Mouse (Mus musculus) kidney, embryonic 16.5 days (tissue): Measurements from ENCODE around the gene Wwc1. TPM values are rescaled to one million over a fixed set of nuclear protein-coding genes. Genes with fewer than 3 reads are reported as not detected.

Source experiments
- ATAC-seq: fragments of 200-750 bp; cut with Nextera tagmentation; 2 replicates; pipeline ENCODE4 v1.8.0; 2017; ENCODE audit warnings: moderate TSS enrichment; ENCODE audit not compliant: low FRiP score, low TSS enrichment
- H3K27ac ChIP-seq: fragments of 300-500 bp; sonication (generic); 2 replicates; pipeline ENCODE4 v1.5.1; 2014; ENCODE audit warnings: low read length
- H3K27me3 ChIP-seq: fragments of 300-500 bp; sonication (generic); 2 replicates; pipeline ENCODE4 v1.6.1; 2014; ENCODE audit warnings: low read length, control low read depth, mixed read lengths; ENCODE audit not compliant: insufficient read depth
- H3K36me3 ChIP-seq: fragments of 300-500 bp; sonication (generic); 2 replicates; pipeline ENCODE4 v1.6.1; 2014; ENCODE audit warnings: low read length, control low read depth, mixed read lengths; ENCODE audit not compliant: insufficient read depth
- H3K4me1 ChIP-seq: fragments of 300-500 bp; sonication (generic); 2 replicates; pipeline ENCODE4 v1.6.1; 2014; ENCODE audit warnings: low read length, control low read depth, mixed read lengths; ENCODE audit not compliant: insufficient read depth
- H3K4me2 ChIP-seq: fragments of 300-500 bp; sonication (generic); replicated peaks from 2 replicates; pipeline ENCODE4 v1.6.1; 2014; ENCODE audit warnings: low read depth, low read length
- H3K4me3 ChIP-seq: fragments of 300-500 bp; sonication (generic); 2 replicates; pipeline ENCODE4 v1.5.1; 2014; ENCODE audit warnings: mild to moderate bottlenecking, low read length
- H3K9ac ChIP-seq: fragments of 300-500 bp; sonication (generic); replicated peaks from 2 replicates; pipeline ENCODE4 v1.6.1; 2014; ENCODE audit warnings: low read length
- H3K9me3 ChIP-seq: fragments of 300-500 bp; sonication (generic); 2 replicates; pipeline ENCODE4 v1.6.1; 2016; ENCODE audit warnings: low read length, control low read depth
- WGBS: fragments of 180-500 bp; shearing (Covaris S2); extraction: QIAGEN DNeasy Blood & Tissue Kit; methylation state at CpG from one replicate; pipeline ENCODE4 v1.1.7; 2014; 5-methylcytosine and 5-hydroxymethylcytosine counted together
- polyA plus RNA-seq: library from polyadenylated mRNA; unstranded; fragments of >200 nt; fragmentation: Nextera tagmentation; extraction: Ambion mirVana; gene quantifications from 2 replicates; pipeline ENCODE4 v1.2.1, GENCODE M21; 2015

Wwc1 gene
- polyA plus RNA-seq, result 5.9 and 8.3 TPM in 2 replicates

GRCm38 (mm10) chr11:35980411-35980917 is at the start of gene Wwc1:
Gene Wwc1 (minus strand): TSS chr11:35980527.
- H3K36me3 ChIP-seq, result no peaks in the 10 kb centered on the region
- peaks cover 4% of the 10 kb centered on the region; the same call in 1 of the 2 replicates for H3K27me3 ChIP-seq
- peaks cover 21% of the 10 kb centered on the region; the same call in 1 of the 2 replicates for H3K4me1 ChIP-seq
- peak within 1 kb of the TSS; percentile 83 for H3K4me2 ChIP-seq
- H3K9ac ChIP-seq, result peak within 1 kb of the TSS; percentile 83
- H3K9me3 ChIP-seq, result no peaks in the 10 kb centered on the region
- peak; percentile 83 for ATAC-seq
- 0% methylated on average over 33 of the region's 47 CpGs for WGBS
- peak within 1 kb of the TSS; percentile 68 for H3K27ac ChIP-seq
- H3K4me3 ChIP-seq, result peak within 1 kb of the TSS; percentile 75

GRCm38 (mm10) chr11:36020009-36020408 is 39.7 kb upstream of the Wwc1 start:
- no peak for ATAC-seq
- Histone ChIP-seq H3K9me3 (no peaks in the 10 kb centered on the region), H3K4me1 (no peaks in the 10 kb centered on the region), H3K9ac (no peak overlapping the region), H3K4me2 (no peak overlapping the region), H3K27ac (no peak overlapping the region), H3K27me3 (no peaks in the 10 kb centered on the region; the same call in 1 of the 2 replicates), H3K4me3 (no peak overlapping the region), H3K36me3 (no peaks in the 10 kb centered on the region)
- WGBS, result 66% methylated on average over 3 of the region's 3 CpGs

- WGBS, result 65% methylated on average over 4 of the region's 4 CpGs
- Histone ChIP-seq H3K27me3 (no peaks in the 10 kb centered on the region), H3K4me1 (no peaks in the 10 kb centered on the region), H3K36me3 (no peaks in the 10 kb centered on the region), H3K27ac (no peak overlapping the region), H3K4me3 (no peak overlapping the region), H3K9me3 (no peaks in the 10 kb centered on the region), H3K4me2 (no peak overlapping the region), H3K9ac (no peak overlapping the region)
- no peak for ATAC-seq
Measured at GRCm38 (mm10) chr11:36013179-36013578, 32.9 kb upstream of the Wwc1 start.

GRCm38 (mm10) chr11:36009281-36010208 is 29.2 kb upstream of the Wwc1 start:
- Histone ChIP-seq H3K4me1 (no peaks in the 10 kb centered on the region), H3K9ac (no peak overlapping the region), H3K27me3 (0 out of 2 replicates have a peak, but pooled peaks cover under 1% of the 10 kb centered on the region), H3K36me3 (no peaks in the 10 kb centered on the region), H3K4me2 (no peak overlapping the region), H3K9me3 (no peaks in the 10 kb centered on the region), H3K4me3 (no peak overlapping the region), H3K27ac (no peak overlapping the region)
- peak; percentile 79 for ATAC-seq
- 41% methylated on average over 11 of the region's 11 CpGs for WGBS

- Histone ChIP-seq H3K9ac (no peak overlapping the region), H3K9me3 (no peaks in the 10 kb centered on the region), H3K4me2 (no peak overlapping the region), H3K4me3 (no peak overlapping the region), H3K27me3 (peaks cover 20% of the 10 kb centered on the region), H3K27ac (no peak overlapping the region), H3K36me3 (no peaks in the 10 kb centered on the region), H3K4me1 (peaks cover 9% of the 10 kb centered on the region; the same call in 1 of the 2 replicates)
- no peak for ATAC-seq
- 45% methylated on average over 4 of the region's 4 CpGs for WGBS
Measured at GRCm38 (mm10) chr11:36002900-36003299, 22.6 kb upstream of the Wwc1 start.

GRCm38 (mm10) chr11:36001282-36001970 is 21.1 kb upstream of the Wwc1 start:
- no peaks in the 10 kb centered on the region for H3K36me3 ChIP-seq
- 6% methylated on average over 28 of the region's 28 CpGs for WGBS
- peak overlapping the region; percentile 48; the same call in 1 of the 2 replicates for H3K9ac ChIP-seq
- peak; percentile 85 for ATAC-seq
- no peak overlapping the region for H3K27ac ChIP-seq
- H3K4me1 ChIP-seq, result peaks cover 9% of the 10 kb centered on the region; the same call in 1 of the 2 replicates
- H3K4me3 ChIP-seq, result peak overlapping the region; percentile 34
- H3K4me2 ChIP-seq, result peak overlapping the region; percentile 60
- peaks cover 20% of the 10 kb centered on the region for H3K27me3 ChIP-seq
- no peaks in the 10 kb centered on the region for H3K9me3 ChIP-seq

- Histone ChIP-seq H3K9ac (no peak overlapping the region; the same call in 1 of the 2 replicates), H3K9me3 (no peaks in the 10 kb centered on the region), H3K36me3 (no peaks in the 10 kb centered on the region), H3K4me1 (peaks cover 9% of the 10 kb centered on the region; the same call in 1 of the 2 replicates), H3K4me3 (peak overlapping the region; percentile 34), H3K27me3 (peaks cover 20% of the 10 kb centered on the region), H3K27ac (no peak overlapping the region), H3K4me2 (peak overlapping the region; percentile 60)
- 4% methylated on average over 10 of the region's 10 CpGs for WGBS
- peak; percentile 31; the same call in 1 of the 2 replicates for ATAC-seq
Measured at GRCm38 (mm10) chr11:36000585-36001281, 20.4 kb upstream of the Wwc1 start.

- Histone ChIP-seq H3K36me3 (no peaks in the 10 kb centered on the region), H3K9ac (no peak overlapping the region), H3K9me3 (0 out of 2 replicates have a peak, but pooled peaks cover 4% of the 10 kb centered on the region), H3K27ac (no peak overlapping the region), H3K4me3 (no peak overlapping the region), H3K27me3 (peaks cover 20% of the 10 kb centered on the region), H3K4me2 (no peak overlapping the region), H3K4me1 (peaks cover 9% of the 10 kb centered on the region; the same call in 1 of the 2 replicates)
- ATAC-seq, result no peak
- 14% methylated on average over 4 of the region's 4 CpGs for WGBS
Measured at GRCm38 (mm10) chr11:36000038-36000437, 19.7 kb upstream of the Wwc1 start.

- 0 out of 2 replicates have a peak, but pooled peaks cover 4% of the 10 kb centered on the region for H3K9me3 ChIP-seq
- H3K4me1 ChIP-seq, result peaks cover 9% of the 10 kb centered on the region; the same call in 1 of the 2 replicates
- H3K36me3 ChIP-seq, result no peaks in the 10 kb centered on the region
- H3K4me3 ChIP-seq, result no peak overlapping the region
- H3K4me2 ChIP-seq, result no peak overlapping the region
- ATAC-seq, result no peak
- no peak overlapping the region for H3K9ac ChIP-seq
- peaks cover 14% of the 10 kb centered on the region; the same call in 1 of the 2 replicates for H3K27me3 ChIP-seq
- H3K27ac ChIP-seq, result no peak overlapping the region
- 66% methylated on average over 12 of the region's 12 CpGs for WGBS
Measured at GRCm38 (mm10) chr11:35998048-35998447, 17.7 kb upstream of the Wwc1 start.
